Mouse (Mus musculus) urinary bladder, postnatal 0 days (tissue): ENCODE data around the gene Pdilt. TPM values are rescaled to one million over a fixed set of nuclear protein-coding genes. Genes with fewer than 3 reads are reported as not detected.

Experiments
- polyA plus RNA-seq: library from polyadenylated mRNA; unstranded; fragments of >200 nt; fragmentation: Nextera tagmentation; extraction: Ambion mirVana; gene quantifications from 2 replicates; pipeline ENCODE4 v1.2.1, GENCODE M21; 2015

Pdilt gene
- not detected in 2 replicates for polyA plus RNA-seq

GRCm38 (mm10) chr7:119523389-119523788, at the start of gene Pdilt:
Gene Pdilt, minus strand, starts transcription at chr7:119523489.

GRCm38 (mm10) chr7:119554040-119554439, 30.8 kb upstream of the Pdilt start, which contains the start of gene Acsm2:
Gene Acsm2, plus strand, starts transcription at chr7:119554340.

GRCm38 (mm10) chr7:119519163-119519562, 4.1 kb downstream of the Pdilt start, which contains the start of gene Acsm5:
Gene Acsm5, plus strand, starts transcription at chr7:119519463.

GRCm38 (mm10) chr7:119479256-119479655, 44.0 kb downstream of the Pdilt start, which contains the start of gene Umod:
Gene Umod, minus strand, starts transcription at chr7:119479282.

GRCm38 (mm10) chr7:119459185-119459584, 64.1 kb downstream of the Pdilt start, which contains the start of gene Gp2:
Gene Gp2, minus strand, starts transcription at chr7:119459285.

Other genes starting within 250 kb of the Pdilt start
- gene Gp2, start 64.2 kb downstream of the Pdilt start, polyA plus RNA-seq, result not detected in 2 replicates
- gene Umod, start 44.2 kb downstream of the Pdilt start, polyA plus RNA-seq, result not detected in 2 replicates
- gene Acsm5, start 4.0 kb downstream of the Pdilt start, polyA plus RNA-seq, result not detected in 2 replicates
- gene Acsm2, start 30.9 kb upstream of the Pdilt start, polyA plus RNA-seq, result not detected in 2 replicates
- gene Acsm1, start 83.5 kb upstream of the Pdilt start, polyA plus RNA-seq, result 0.07 TPM in 1 of 2 replicates, not detected in the other
- not detected in 2 replicates for gene Acsm4, start 166.5 kb upstream of the Pdilt start, polyA plus RNA-seq
- gene Thumpd1, start 197.3 kb upstream of the Pdilt start, polyA plus RNA-seq, result 44.6 and 48.5 TPM in 2 replicates
- gene Acsm3, start 237.4 kb upstream of the Pdilt start, polyA plus RNA-seq, result 7.9 and 10.5 TPM in 2 replicates